Mouse (Mus musculus) retina, embryonic 14.5 days (tissue): ENCODE results near the gene Lrrc27.

Experiments
- DNase-seq: peaks from one replicate; pipeline ENCODE4 v3.0.0-alpha.2; 2015; ENCODE audit warnings: low spot score

Lrrc27 gene

DNA sequence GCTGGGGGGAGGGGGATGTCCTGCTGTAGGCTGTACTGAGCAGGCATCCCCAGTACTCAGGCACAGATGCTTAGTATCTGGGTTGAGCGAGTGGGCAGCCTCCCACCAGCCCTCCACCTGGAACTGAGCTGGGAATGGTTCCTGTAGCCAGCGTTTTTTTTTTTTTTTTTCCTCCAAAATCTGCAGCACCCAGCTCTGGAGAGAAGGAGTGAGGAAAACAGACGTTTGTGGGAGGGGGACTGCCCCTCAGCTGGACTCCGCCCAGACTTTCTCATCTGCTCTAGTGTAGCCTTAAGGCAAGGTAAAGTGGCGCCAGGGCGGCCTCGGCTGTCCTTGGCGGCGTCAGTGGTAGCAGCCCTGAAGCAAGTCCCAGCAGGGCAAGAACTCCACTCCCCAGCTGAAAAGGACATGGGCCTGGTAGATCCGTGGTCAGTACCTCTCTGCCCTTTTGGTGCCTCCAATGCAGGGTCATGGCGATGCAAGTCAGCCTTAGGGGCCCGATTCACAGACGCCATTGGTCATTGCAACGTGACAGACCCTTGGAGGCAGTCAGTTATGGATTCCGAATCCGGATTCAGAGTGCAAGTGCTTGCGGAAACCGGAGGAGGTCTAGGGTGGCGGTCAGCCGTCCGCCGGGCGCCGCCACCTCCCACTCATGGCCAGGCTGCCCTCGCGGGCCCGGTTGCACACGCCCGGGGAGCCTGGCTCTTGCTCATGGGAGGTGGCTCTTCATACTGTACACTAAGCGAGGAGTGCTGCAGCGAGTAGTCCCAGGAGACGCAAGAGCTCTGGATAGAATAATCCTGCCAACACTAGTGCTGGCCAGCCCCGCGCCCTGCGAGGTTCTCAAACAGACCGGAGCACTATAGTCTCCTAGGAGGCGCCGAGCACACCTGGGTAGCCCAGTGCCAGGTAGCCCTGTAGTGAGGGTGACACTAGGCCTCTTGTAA lies 34.4 kb downstream of the Lrrc27 start:
- peak; percentile 50 for DNase-seq

DNA sequence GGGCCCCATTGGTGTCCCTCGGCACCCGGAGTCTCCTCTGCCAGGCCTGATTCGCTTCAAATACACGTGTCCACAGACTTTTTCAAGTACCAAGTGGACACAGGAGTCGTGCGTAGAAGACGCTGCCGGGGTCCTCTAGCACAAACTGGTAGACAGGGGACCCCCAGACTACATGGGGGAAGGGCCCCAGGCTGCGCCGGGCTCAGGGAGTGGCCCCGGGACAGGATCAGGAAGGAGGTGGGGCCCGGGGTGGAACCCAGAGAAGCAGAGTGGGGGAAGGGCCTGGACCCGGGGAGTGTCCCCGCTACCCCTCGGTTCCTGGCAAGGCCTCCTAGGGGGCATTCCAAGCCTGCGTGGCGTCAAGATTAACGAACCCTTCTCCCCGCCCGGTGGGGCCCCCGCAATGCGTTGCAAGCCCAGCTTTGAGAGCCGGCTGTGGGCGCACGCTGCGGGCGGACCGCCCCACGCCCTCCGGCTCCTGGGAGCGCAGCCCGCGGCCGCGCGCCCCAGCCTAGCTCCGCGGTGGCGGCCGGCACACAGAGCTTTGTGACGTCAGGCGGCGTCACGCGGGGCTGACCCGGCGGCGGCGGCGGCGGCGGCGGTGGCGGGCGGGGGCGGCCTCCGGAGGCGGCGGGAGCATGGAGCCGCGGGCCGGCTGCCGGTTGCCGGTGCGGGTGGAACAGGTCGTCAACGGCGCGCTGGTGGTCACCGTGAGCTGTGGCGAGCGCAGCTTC lies 35.3 kb downstream of the Lrrc27 start, which contains the start of gene Pwwp2b:
Pwwp2b (plus strand) TSS at position 602 of the 734 bp plus-strand sequence.
- DNase-seq = peak; percentile 77

GRCm38 (mm10) chr7:139248615-139249405 lies 36.0 kb downstream of the Lrrc27 start:
- peak; percentile 33 for DNase-seq

DNA sequence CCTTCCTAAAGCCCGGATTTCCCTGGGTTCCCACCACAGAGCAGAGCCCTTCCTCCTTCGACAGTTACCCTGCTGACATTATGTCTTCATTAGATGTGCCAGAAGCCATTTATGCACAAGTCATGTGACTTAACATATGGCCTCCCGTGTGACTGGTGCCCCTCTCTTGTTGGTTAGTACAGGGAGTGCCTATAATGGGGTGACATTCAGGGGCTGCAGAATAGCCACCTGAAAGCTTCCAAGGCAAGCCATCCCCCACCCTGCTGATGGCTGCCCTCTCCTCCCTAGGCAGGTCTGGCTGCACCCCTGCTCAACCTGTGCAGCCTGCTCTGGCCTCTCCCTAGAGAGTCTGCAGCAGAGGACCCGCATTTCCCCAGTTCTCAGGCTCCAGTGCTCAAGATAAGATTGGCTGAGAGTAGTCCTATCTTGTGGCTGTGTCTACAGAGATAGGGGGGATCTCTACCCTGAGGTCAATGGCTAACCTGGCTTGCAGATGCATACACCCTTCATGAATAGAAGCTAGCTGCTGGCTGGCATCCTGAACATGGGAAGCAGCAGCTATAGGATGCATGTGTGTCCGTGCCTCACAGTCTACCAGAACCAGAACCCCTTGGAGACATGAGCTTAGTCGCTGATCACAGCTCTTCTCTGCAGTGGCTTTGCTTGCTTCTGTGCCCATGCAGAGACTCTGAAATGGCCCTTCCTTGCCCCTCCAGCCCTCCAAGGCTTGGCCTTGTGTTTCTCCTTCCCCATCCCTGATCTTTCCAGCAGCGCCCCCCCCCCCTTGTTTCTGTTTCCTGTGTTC lies 36.8 kb downstream of the Lrrc27 start:
- no peak for DNase-seq

DNA sequence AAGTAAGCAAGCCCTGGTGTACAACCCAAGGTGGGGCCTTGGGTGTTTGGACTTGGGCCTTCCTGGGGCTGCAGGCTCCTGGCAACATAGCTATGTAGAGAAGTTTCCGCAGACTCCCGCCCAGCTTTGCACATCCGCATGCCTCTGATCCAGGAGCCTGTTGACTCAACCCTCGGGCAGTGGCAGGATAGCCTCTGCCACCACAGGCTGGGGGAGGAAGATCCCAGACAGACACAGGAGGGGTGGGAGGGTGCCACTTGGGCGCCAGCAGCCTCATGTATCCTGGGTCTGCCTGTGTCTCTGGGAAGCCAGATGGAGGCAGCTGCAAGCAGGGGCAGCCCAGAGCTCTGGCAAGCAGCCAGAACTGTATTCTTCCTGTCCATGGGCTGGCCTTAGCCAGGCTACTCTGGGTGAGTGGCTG lies 39.1 kb downstream of the Lrrc27 start:
- no peak for DNase-seq

- DNase-seq = no peak
Measured at GRCm38 (mm10) chr7:139252566-139252965, 39.8 kb downstream of the Lrrc27 start.

DNA sequence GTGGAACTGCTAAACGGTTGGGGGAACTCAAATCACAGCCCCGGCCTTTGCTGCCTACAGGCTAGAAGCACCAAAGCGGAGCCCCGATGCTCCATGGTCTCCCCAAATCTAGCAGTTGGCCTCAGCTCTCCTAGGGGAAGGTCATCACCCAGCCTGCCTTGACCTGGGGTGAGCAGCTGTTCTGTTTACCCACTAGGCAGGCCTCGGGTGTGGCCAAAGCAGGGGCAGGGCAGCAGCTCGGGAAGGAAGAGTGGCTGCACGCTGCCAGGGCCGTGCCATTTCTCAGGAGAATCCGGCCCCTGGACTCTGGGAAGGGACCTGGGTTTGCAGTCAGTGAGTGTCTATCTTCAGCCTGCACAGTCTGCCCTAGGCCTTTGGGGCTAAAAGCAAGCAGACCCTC lies 40.2 kb downstream of the Lrrc27 start:
- DNase-seq = no peak

- no peak for DNase-seq
Measured at GRCm38 (mm10) chr7:139253462-139253861, 40.7 kb downstream of the Lrrc27 start.

- DNase-seq = no peak
Measured at GRCm38 (mm10) chr7:139254626-139255025, 41.8 kb downstream of the Lrrc27 start.

DNA sequence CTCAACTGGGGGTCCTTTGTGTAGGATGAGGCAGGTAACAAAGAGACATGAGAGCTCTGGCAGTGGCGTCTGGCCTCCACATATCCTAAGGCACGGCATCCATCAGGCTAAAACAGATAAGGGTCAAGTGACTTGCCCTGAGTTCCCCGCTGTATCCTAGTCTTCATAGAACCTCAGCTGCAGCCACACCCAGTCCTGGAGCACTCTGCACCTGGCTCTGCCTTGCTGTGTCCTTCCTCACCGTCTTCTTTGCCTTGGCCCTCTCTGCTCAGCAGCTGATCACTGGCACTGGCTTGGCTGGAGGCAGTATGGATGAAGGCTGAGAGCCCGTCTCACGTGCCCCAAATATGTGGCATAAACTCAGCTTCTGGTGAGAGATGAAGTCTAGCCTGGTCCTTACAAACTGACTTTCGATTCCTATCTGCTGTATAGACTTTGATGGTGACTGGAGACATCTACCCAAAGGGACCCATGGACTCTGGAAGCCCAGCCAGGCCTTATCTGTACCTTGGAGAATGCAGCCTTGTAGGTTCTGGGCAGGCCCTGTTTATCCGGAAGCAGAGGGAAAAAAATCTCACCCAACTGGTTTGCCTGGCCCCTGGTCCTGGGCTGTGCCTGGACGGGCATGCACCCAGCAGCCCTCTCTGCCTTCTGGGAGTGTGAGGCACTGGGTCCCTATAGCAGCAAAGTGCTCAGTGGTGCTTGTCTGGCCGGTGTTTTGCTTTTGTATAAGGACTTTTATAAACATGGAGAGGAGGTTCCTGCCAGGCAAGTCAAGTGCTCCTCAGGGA lies 45.2 kb downstream of the Lrrc27 start:
- no peak for DNase-seq

DNA sequence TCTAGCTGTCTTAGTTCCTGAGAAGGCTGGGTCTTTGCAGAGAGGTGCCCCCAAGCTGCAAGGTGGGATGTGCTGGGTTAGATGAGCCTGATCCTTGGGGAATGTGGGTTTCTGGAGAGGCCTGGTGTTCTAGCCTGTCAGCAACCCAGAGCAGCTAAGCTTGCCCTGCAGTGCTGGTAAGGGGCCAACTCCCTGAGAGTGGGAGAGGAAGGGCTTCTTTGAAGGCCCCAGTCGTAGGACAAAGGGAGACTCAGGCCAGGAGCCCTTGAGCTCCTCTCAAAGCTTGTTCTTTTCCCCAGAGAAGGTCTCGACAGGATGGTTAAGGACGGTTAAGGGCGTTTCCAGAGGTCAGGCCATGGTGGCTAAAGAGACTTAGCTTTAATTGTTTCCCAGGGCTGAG lies 51.5 kb downstream of the Lrrc27 start:
- DNase-seq = no peak

DNA sequence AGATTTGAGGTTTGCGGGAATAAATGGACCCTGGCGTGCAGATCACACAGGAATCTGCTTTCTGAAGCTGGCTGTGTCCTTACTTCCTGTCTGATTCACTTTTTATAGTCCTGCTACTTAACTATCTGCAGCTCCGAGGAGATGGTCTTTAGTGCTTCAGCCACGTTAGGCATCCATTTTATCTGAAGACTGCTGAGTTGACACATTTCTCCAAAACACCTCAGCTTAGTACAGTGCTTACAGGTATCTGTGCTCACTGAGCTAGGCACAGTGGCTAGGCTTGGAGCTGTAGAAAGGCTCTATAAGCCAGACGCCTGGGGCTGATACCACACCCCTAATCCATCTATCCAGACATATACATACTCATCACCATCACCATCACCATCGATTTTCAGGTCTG lies 52.8 kb downstream of the Lrrc27 start:
- DNase-seq = no peak

- DNase-seq = no peak
Measured at GRCm38 (mm10) chr7:139266431-139266830, 53.6 kb downstream of the Lrrc27 start.

DNA sequence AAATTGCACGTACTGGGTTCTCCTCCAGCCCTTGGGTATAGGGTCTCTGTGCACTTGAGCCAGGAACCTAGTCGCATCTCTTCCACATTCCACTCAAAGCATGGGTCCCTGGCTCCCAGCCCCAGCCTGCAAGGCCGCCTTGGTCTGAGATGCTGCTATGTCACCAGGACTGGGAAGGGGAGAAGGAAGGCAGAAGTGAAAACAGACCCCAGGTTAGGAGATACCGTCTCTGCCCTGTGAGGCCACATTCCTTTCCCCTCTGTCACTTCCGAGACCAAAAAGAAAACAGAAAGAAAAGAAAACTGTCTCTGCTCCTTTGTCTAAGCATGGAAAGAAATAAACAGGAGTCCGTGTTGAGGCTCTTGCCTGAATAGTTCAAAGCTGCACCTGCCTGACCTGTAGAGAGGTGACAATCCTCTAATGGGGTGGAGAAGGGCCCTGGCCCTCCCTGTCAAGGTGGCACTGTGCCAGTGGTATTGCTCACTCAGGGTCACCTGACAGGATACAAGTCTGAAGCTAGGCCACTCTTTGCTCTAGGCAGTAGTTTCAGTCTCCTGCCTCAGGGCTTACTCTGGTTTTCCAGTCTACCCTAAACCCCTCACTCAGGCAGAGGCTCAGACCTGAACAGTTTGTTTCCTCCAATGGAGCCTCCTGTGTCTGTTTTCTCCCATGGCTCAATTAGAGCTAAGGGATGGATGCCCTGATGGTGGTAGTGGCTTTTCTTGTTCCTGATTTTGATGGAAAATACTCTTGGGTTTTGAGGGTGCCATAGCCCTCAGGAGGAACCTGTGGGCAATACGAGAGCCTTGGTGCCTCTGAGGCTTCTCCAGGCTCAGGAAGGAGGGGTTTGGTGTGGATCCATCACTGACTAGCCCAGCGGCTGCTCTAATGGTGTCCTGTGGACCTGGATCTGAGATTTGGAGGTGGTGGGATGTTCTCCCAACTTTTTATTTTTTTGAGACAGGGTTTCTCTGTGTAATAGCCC lies 54.4 kb downstream of the Lrrc27 start:
- no peak for DNase-seq

DNA sequence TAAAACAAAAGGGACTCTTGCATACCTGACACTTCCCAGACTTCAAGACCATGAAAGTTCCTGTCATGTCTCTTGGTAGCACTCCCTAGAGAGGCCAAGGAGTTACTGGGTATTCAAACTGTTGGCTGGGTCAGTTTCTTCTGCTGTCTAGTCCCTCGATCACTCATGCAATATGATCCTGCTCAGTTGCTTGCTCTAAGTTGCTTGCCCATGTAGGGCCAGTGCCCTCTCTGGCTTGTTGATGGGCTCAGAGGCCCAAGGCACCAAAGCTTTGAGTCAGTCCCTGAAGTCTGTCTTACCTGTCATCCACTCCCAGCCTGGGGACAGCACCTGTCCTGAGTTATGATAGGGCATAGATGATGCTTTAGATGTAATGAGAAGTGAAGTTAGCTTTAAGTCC lies 58.0 kb downstream of the Lrrc27 start:
- DNase-seq = no peak

- no peak for DNase-seq
Measured at GRCm38 (mm10) chr7:139271871-139272270, 59.1 kb downstream of the Lrrc27 start.

GRCm38 (mm10) chr7:139272639-139273396 lies 60.0 kb downstream of the Lrrc27 start:
- no peak for DNase-seq

- DNase-seq = no peak
Measured at GRCm38 (mm10) chr7:139273397-139273719, 60.6 kb downstream of the Lrrc27 start.

GRCm38 (mm10) chr7:139275586-139275985 lies 62.8 kb downstream of the Lrrc27 start:
- no peak for DNase-seq
